Mouse (Mus musculus): ENCODE measurements around the gene Mark3. TPM values are rescaled to one million over a fixed set of nuclear protein-coding genes. Genes with fewer than 3 reads are reported as not detected.

Gene Mark3
- total and polyA plus RNA-seq, 3 experiments, result 23.3 to 223 (median 142) TPM

- ATAC-seq (ENCODE audit: extremely low read depth, insufficient number of reproducible peaks, low FRiP score, poor library complexity, severe bottlenecking) (no peak), DNase-seq (ENCODE audit: low spot score) (no peak)
- Histone ChIP-seq H3K4me1 (ENCODE audit: insufficient read depth, low read depth, low read length) (peaks cover 19% of the 10 kb centered on the region), H3K36me3 (replicated peaks) (peaks cover 46% of the 10 kb centered on the region), H3K27me3 (ENCODE audit: insufficient read depth, low read length) (peaks cover 45% of the 10 kb centered on the region), H3K9me3 (replicated peaks) (no peaks in the 10 kb centered on the region), H3K4me3 (ENCODE audit: low read depth, low read length) (no peak overlapping the region)
- no peak for TF ChIP-seq GATA1 (IDR thresholded peaks at IDR 0.05; ENCODE audit: borderline replicate concordance, low read length)
- no peak for TF ChIP-seq GATA2 (IDR thresholded peaks at IDR 0.05; ENCODE audit: borderline replicate concordance, low read depth, low read length)
- no peak for TF ChIP-seq CTCF (IDR thresholded peaks at IDR 0.05; ENCODE audit: low read depth, low read length)
- 0 out of 2 replicates have a peak, but pooled peaks have one; percentile 79 for TF ChIP-seq POLR2AphosphoS5 (IDR thresholded peaks at IDR 0.05; ENCODE audit: insufficient replicate concordance, low read depth, low read length)
These were observed 112.1 kb downstream of the Mark3 start for GRCm38 (mm10) chr12:111686390-111686789.

DNA sequence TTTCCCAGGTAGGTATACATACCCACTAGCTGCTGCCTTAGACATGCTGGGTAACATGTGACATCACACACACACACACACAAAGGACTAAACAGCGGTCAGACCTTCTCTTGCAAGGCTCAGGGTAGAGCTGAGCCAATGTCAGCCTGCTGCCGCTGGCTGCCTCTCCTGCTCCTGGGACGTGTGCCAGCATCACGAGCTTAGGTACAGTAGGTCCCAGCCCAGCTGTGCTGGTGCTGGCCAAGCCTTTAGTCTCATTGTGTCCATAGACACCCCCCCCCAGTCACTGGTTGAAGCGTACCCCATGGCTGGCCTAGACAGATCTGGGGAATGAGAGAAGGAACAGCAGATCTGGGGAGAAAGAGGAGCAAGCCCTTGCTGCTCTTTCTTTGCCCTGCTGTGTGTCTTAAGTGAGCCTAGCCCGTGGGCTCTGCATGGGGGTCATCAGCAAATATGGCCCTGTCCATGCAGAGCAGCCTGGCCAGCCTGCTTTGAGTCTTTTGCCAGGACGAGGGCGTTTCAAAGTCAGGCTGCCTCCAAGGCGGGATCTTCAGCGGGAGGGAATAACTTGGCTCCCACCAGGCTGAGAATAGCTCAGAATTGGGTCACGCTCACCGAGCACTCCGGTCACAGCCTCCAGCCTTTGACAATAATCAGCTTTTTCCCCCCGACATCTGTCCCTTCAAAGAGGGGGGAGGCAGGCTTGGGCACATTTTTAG is 113.2 kb downstream of the Mark3 start:
- DNase-seq (ENCODE audit: low spot score), result no peak
- no peak for ATAC-seq (ENCODE audit: extremely low read depth, insufficient number of reproducible peaks, low FRiP score, poor library complexity, severe bottlenecking)
- TF ChIP-seq CTCF (IDR thresholded peaks at IDR 0.05; ENCODE audit: low read depth, low read length) (no peak), GATA2 (IDR thresholded peaks at IDR 0.05; ENCODE audit: borderline replicate concordance, low read depth, low read length) (no peak), TAL1 (conservative IDR thresholded peaks at IDR 0.05; ENCODE audit: low read depth, low read length) (no peak), POLR2AphosphoS5 (IDR thresholded peaks at IDR 0.05; ENCODE audit: insufficient replicate concordance, low read depth, low read length) (no peak), GATA1 (IDR thresholded peaks at IDR 0.05; ENCODE audit: borderline replicate concordance, low read length) (no peak)

DNA sequence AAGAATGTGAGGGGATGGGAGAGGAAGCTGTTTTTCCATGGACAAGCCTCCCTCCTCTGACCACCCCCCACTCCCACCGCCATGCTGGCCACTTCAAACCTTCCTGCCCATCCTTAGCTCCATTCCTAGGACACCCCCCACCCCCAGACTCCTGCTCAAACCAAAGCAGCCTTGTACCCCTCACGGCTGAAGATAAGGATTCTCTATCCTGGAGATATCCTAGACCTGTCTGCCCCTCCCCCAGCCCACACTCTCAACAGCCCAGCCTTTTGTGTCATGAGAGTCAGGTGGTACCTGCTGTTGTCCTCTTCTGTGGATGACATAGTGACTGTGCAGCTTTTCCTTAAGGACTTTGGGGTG is 113.7 kb downstream of the Mark3 start:
- no peak for DNase-seq (ENCODE audit: low spot score)

More for the DNA sequence above, 113.2 kb downstream of the Mark3 start:
- Histone ChIP-seq H3K9me3 (replicated peaks) (no peaks in the 10 kb centered on the region), H3K27me3 (ENCODE audit: insufficient read depth, low read length) (peaks cover 55% of the 10 kb centered on the region), H3K36me3 (replicated peaks) (peaks cover 35% of the 10 kb centered on the region), H3K4me3 (ENCODE audit: low read depth, low read length) (no peak overlapping the region), H3K4me1 (ENCODE audit: insufficient read depth, low read depth, low read length) (peaks cover 19% of the 10 kb centered on the region)

GRCm38 (mm10) chr12:111689426-111689825 is 115.1 kb downstream of the Mark3 start:
- peaks cover 32% of the 10 kb centered on the region for H3K4me1 ChIP-seq (ENCODE audit: insufficient read depth, low read depth, low read length)
- H3K4me3 ChIP-seq (ENCODE audit: low read depth, low read length), result no peak overlapping the region
- no peak for TF ChIP-seq GATA1 (IDR thresholded peaks at IDR 0.05; ENCODE audit: borderline replicate concordance, low read length)
- H3K27me3 ChIP-seq (ENCODE audit: insufficient read depth, low read length), result peaks cover 72% of the 10 kb centered on the region
- no peak for ATAC-seq (ENCODE audit: extremely low read depth, insufficient number of reproducible peaks, low FRiP score, poor library complexity, severe bottlenecking)
- peaks cover 15% of the 10 kb centered on the region for H3K36me3 ChIP-seq (replicated peaks)
- no peak for DNase-seq (ENCODE audit: low spot score)
- H3K9me3 ChIP-seq (replicated peaks), result no peaks in the 10 kb centered on the region

More for the DNA sequence above, 113.7 kb downstream of the Mark3 start:
- Histone ChIP-seq H3K36me3 (replicated peaks) (peaks cover 29% of the 10 kb centered on the region), H3K4me1 (ENCODE audit: insufficient read depth, low read depth, low read length) (peaks cover 19% of the 10 kb centered on the region), H3K4me3 (ENCODE audit: low read depth, low read length) (no peak overlapping the region), H3K9me3 (replicated peaks) (no peaks in the 10 kb centered on the region), H3K27me3 (ENCODE audit: insufficient read depth, low read length) (peaks cover 61% of the 10 kb centered on the region)
- ATAC-seq (ENCODE audit: extremely low read depth, insufficient number of reproducible peaks, low FRiP score, poor library complexity, severe bottlenecking), result no peak
- no peak for TF ChIP-seq GATA1 (IDR thresholded peaks at IDR 0.05; ENCODE audit: borderline replicate concordance, low read length)
- no peak for TF ChIP-seq CTCF (IDR thresholded peaks at IDR 0.05; ENCODE audit: low read depth, low read length)
- no peak for TF ChIP-seq TAL1 (conservative IDR thresholded peaks at IDR 0.05; ENCODE audit: low read depth, low read length)
- no peak for TF ChIP-seq POLR2AphosphoS5 (IDR thresholded peaks at IDR 0.05; ENCODE audit: insufficient replicate concordance, low read depth, low read length)
- no peak for TF ChIP-seq GATA2 (IDR thresholded peaks at IDR 0.05; ENCODE audit: borderline replicate concordance, low read depth, low read length)

DNA sequence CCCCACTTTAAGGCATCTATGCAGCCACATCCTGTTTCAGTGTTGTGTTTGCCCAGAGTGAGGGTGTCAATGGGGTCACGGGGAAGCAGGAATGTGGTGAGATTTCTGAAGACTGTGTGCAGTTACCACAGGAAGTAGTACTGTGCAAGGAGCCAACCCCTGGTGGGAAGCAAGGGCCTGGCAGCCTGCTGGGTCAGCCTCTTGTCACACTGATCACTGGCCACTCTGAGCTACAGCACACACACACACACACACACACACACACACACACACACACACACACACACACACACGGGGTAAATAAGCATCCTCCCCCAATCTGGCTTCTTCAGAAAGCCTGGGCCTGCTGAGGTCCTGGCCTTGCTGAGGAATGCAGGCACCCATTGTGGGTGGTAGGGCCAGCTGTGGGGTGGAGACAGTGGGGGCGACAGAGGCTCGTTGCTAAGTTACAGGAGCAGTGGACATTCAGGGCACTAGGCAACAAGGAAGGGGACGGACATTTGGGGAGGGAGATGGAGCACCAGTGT is 117.1 kb downstream of the Mark3 start:
- peaks cover 2% of the 10 kb centered on the region for H3K36me3 ChIP-seq (replicated peaks)
- no peaks in the 10 kb centered on the region for H3K9me3 ChIP-seq (replicated peaks)
- H3K4me3 ChIP-seq (ENCODE audit: low read depth, low read length), result no peak overlapping the region
- H3K4me1 ChIP-seq (ENCODE audit: insufficient read depth, low read depth, low read length), result peaks cover 49% of the 10 kb centered on the region
- peaks cover 77% of the 10 kb centered on the region for H3K27me3 ChIP-seq (ENCODE audit: insufficient read depth, low read length)
- no peak for TF ChIP-seq GATA1 (IDR thresholded peaks at IDR 0.05; ENCODE audit: borderline replicate concordance, low read length)
- TF ChIP-seq POLR2AphosphoS5 (IDR thresholded peaks at IDR 0.05; ENCODE audit: insufficient replicate concordance, low read depth, low read length), result no peak
- TF ChIP-seq CTCF (IDR thresholded peaks at IDR 0.05; ENCODE audit: low read depth, low read length), result no peak
- TF ChIP-seq GATA2 (IDR thresholded peaks at IDR 0.05; ENCODE audit: borderline replicate concordance, low read depth, low read length), result no peak
- no peak for TF ChIP-seq TAL1 (conservative IDR thresholded peaks at IDR 0.05; ENCODE audit: low read depth, low read length)
- no peak for ATAC-seq (ENCODE audit: extremely low read depth, insufficient number of reproducible peaks, low FRiP score, poor library complexity, severe bottlenecking)
- DNase-seq (ENCODE audit: low spot score), result no peak

- Histone ChIP-seq H3K9me3 (replicated peaks) (no peaks in the 10 kb centered on the region), H3K27me3 (ENCODE audit: insufficient read depth, low read length) (peaks cover 79% of the 10 kb centered on the region), H3K4me3 (ENCODE audit: low read depth, low read length) (no peak overlapping the region), H3K4me1 (ENCODE audit: insufficient read depth, low read depth, low read length) (peaks cover 47% of the 10 kb centered on the region), H3K36me3 (replicated peaks) (no peaks in the 10 kb centered on the region)
- ATAC-seq (ENCODE audit: extremely low read depth, insufficient number of reproducible peaks, low FRiP score, poor library complexity, severe bottlenecking), result no peak
- DNase-seq (ENCODE audit: low spot score), result no peak
- TF ChIP-seq POLR2AphosphoS5 (IDR thresholded peaks at IDR 0.05; ENCODE audit: insufficient replicate concordance, low read depth, low read length) (no peak), CTCF (IDR thresholded peaks at IDR 0.05; ENCODE audit: low read depth, low read length) (no peak), GATA1 (IDR thresholded peaks at IDR 0.05; ENCODE audit: borderline replicate concordance, low read length) (no peak), GATA2 (IDR thresholded peaks at IDR 0.05; ENCODE audit: borderline replicate concordance, low read depth, low read length) (no peak), TAL1 (conservative IDR thresholded peaks at IDR 0.05; ENCODE audit: low read depth, low read length) (no peak)
These were observed 118.6 kb downstream of the Mark3 start for GRCm38 (mm10) chr12:111692899-111693298.
